Mouse (Mus musculus) heart, embryonic 14.5 days (tissue): ENCODE measurements around the gene Fgfr2. TPM values are rescaled to one million over a fixed set of nuclear protein-coding genes. Genes with fewer than 3 reads are reported as not detected.

Experiments
- ATAC-seq: fragments of 200-750 bp; cut with Nextera tagmentation; 2 replicates; pipeline ENCODE4 v1.8.0; 2017; ENCODE audit warnings: low read depth, moderate TSS enrichment; ENCODE audit not compliant: insufficient number of reproducible peaks, insufficient read depth, low FRiP score
- H3K27ac ChIP-seq, 2 experiments: fragments of 200-500 bp in 1 of 2; fragments of 300-500 bp in 1 of 2; sonication (generic) in 1 of 2; replicated peaks in 1 of 2; 2 replicates each; pipeline ENCODE4 v1.5.1; 2012 to 2014; ENCODE audit warnings: low read depth in 2 of 2, low read length in 2 of 2, control low read depth in 1 of 2, mild to moderate bottlenecking in 1 of 2, mixed read lengths in 1 of 2; ENCODE audit not compliant: control insufficient read depth in 1 of 2, insufficient read depth in 1 of 2
- H3K27me3 ChIP-seq: fragments of 300-500 bp; sonication (generic); 2 replicates; pipeline ENCODE4 v1.6.1; 2014; ENCODE audit warnings: mild to moderate bottlenecking, low read length, control low read depth; ENCODE audit not compliant: control insufficient read depth, insufficient read depth
- H3K36me3 ChIP-seq: fragments of 300-500 bp; sonication (generic); 2 replicates; pipeline ENCODE4 v1.6.1; 2014; ENCODE audit warnings: mild to moderate bottlenecking, control low read depth, low read length, mixed read lengths; ENCODE audit not compliant: control insufficient read depth, insufficient read depth
- H3K4me1 ChIP-seq, 2 experiments: fragments of 200-500 bp in 1 of 2; fragments of 300-500 bp in 1 of 2; sonication (generic) in 1 of 2; 2 replicates each; pipeline ENCODE4 v1.6.1; 2012 to 2014; ENCODE audit warnings: low read length in 2 of 2, control low read depth in 1 of 2, mixed read lengths in 1 of 2; ENCODE audit not compliant: control insufficient read depth in 2 of 2, insufficient read depth in 2 of 2
- H3K4me2 ChIP-seq: fragments of 300-500 bp; sonication (generic); 2 replicates; pipeline ENCODE4 v1.6.1; 2014; ENCODE audit warnings: mild to moderate bottlenecking, low read length
- H3K4me3 ChIP-seq, 2 experiments: fragments of 200-500 bp in 1 of 2; fragments of 300-500 bp in 1 of 2; sonication (generic) in 1 of 2; 2 replicates each; pipeline ENCODE4 v1.5.1; 2012 to 2014; ENCODE audit warnings: low read length in 2 of 2, mild to moderate bottlenecking in 2 of 2, control low read depth in 1 of 2, low read depth in 1 of 2, moderate library complexity in 1 of 2; ENCODE audit not compliant: control insufficient read depth in 1 of 2, insufficient read depth in 1 of 2
- H3K9ac ChIP-seq: fragments of 300-500 bp; sonication (generic); 2 replicates; pipeline ENCODE4 v1.6.1; 2014; ENCODE audit warnings: mild to moderate bottlenecking, low read length
- H3K9me3 ChIP-seq: fragments of 300-500 bp; sonication (generic); 2 replicates; pipeline ENCODE4 v1.6.1; 2016; ENCODE audit warnings: low read length, control low read depth; ENCODE audit not compliant: control insufficient read depth
- WGBS: fragments of 180-500 bp; shearing (Covaris S2); extraction: QIAGEN DNeasy Blood & Tissue Kit; methylation state at CpG from one replicate; pipeline ENCODE4 v1.1.7; 2014; 5-methylcytosine and 5-hydroxymethylcytosine counted together
- polyA plus RNA-seq: library from polyadenylated mRNA; unstranded; fragments of >200 nt; fragmentation: Nextera tagmentation; extraction: Ambion mirVana; gene quantifications from 2 replicates; pipeline ENCODE4 v1.2.1, GENCODE M21; 2014

Gene Fgfr2
- polyA plus RNA-seq, 1 experiment from 2014 or later, result 22.4 TPM

GRCm38 (mm10) chr7:131556541-131557271 is 1566.4 kb downstream of the Fgfr2 start:
- Histone ChIP-seq H3K4me1 (peaks cover 4 to 24% of the 10 kb centered on the region in 2 experiments; a peak in 3 of 4 replicates), H3K4me2 (peak overlapping the region; percentile 8; the same call in 1 of the 2 replicates), H3K27me3 (peaks cover 78% of the 10 kb centered on the region), H3K9me3 (no peaks in the 10 kb centered on the region), H3K4me3 (no peak overlapping the region; a peak in 1 of 4 replicates), H3K36me3 (peaks cover under 1% of the 10 kb centered on the region), H3K27ac (no peak overlapping the region), H3K9ac (no peak overlapping the region)
- no peak for ATAC-seq
- WGBS, result under 1% methylated on average over 37 of the region's 37 CpGs

GRCm38 (mm10) chr7:131556116-131556515 is 1567.0 kb downstream of the Fgfr2 start:
- WGBS, result under 1% methylated on average over 9 of the region's 9 CpGs
- ATAC-seq, result no peak
- H3K36me3 ChIP-seq, result no peaks in the 10 kb centered on the region
- no peak overlapping the region for H3K27ac ChIP-seq
- no peaks in the 10 kb centered on the region for H3K9me3 ChIP-seq
- no peak overlapping the region for H3K4me2 ChIP-seq
- H3K4me3 ChIP-seq, result peak overlapping the region in 1 of 2 experiments; percentile 7; a peak in 1 of 4 replicates
- peaks cover 4 to 21% of the 10 kb centered on the region in 2 experiments; a peak in 3 of 4 replicates for H3K4me1 ChIP-seq
- peaks cover 84% of the 10 kb centered on the region for H3K27me3 ChIP-seq
- no peak overlapping the region for H3K9ac ChIP-seq

- no peak for ATAC-seq
- peaks cover 90% of the 10 kb centered on the region for H3K27me3 ChIP-seq
- no peak overlapping the region for H3K9ac ChIP-seq
- H3K36me3 ChIP-seq, result no peaks in the 10 kb centered on the region
- H3K4me1 ChIP-seq, result peaks cover 4 to 17% of the 10 kb centered on the region in 2 experiments; a peak in 3 of 4 replicates
- 1% methylated on average over 67 of the region's 68 CpGs for whole genome bisulfite sequencing
- H3K4me3 ChIP-seq, result peak overlapping the region in 1 of 2 experiments; percentile 7; a peak in 2 of 4 replicates
- H3K9me3 ChIP-seq, result no peaks in the 10 kb centered on the region
- peak overlapping the region; percentile 52 for H3K4me2 ChIP-seq
- no peak overlapping the region for H3K27ac ChIP-seq
These were observed 1567.7 kb downstream of the Fgfr2 start for GRCm38 (mm10) chr7:131555301-131556081.

DNA sequence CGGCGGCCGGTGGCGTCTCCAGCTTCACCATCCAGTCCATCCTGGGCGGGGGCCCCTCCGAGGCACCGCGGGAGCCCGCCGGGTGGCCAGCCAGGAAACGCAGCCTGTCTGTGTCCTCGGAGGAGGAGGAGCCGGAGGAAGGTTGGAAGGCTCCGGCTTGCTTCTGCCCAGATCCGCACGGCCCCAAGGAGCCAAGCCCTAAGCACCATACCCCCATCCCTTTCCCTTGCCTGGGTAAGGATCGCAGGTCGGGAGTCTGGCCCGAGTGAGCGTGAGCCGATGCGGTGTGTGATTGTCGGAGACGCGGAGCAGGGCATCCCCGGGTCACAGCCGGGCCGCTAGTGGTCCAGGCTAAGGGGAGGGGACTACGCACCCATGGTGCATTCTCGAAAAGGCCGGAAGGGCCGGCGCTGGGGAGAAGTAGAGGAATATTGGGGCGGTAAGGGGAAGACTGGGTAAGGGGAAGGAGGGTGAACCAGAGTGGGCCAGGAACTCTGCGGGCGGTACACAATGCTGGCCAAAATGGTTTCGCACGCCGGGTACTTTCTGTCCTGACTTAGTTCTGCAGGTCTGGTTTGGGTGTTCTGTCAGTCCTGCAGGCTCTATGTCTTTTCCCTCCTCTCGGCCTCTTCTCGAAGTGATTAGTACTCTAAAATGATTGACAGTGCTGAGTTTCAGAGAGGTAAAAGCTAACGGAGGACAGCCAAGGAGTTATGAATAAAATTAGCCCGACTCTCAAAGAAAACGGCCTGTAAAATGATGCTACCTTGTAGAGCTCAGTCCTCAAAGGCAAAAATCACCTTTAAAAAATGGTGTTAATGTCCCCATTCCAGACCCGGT is 1568.6 kb downstream of the Fgfr2 start:
- no peak overlapping the region for H3K27ac ChIP-seq
- peaks cover 4 to 17% of the 10 kb centered on the region in 2 experiments; a peak in 3 of 4 replicates for H3K4me1 ChIP-seq
- no peak overlapping the region for H3K9ac ChIP-seq
- H3K36me3 ChIP-seq, result no peaks in the 10 kb centered on the region
- no peak for ATAC-seq
- peaks cover 98% of the 10 kb centered on the region for H3K27me3 ChIP-seq
- no peaks in the 10 kb centered on the region for H3K9me3 ChIP-seq
- H3K4me3 ChIP-seq, result peak overlapping the region; percentile 3 to 37; a peak in 3 of 4 replicates
- H3K4me2 ChIP-seq, result peak overlapping the region; percentile 65
- WGBS, result 1% methylated on average over 45 of the region's 45 CpGs

GRCm38 (mm10) chr7:131553771-131554175 is 1569.4 kb downstream of the Fgfr2 start:
- no peak overlapping the region for H3K9ac ChIP-seq

DNA sequence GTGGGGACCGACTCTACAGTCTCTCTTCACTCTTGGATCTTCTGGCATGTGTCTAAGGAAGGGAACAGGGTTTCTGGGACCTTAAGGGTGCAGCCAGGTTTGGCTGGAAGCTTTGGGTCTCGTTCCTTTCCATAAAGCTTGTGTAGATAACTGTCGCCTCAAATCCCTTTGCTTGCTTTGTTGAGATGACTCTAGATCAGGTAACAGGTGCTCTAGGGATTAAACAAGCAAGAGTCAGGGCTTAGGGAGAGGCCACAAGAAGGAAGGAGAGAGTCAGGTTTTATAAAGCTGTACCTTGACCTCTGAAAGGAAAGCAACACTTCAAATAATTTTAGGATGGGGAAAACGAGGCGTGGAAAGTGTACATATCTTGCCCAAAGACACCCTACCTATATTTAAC is 1570.4 kb downstream of the Fgfr2 start:
- H3K9me3 ChIP-seq, result no peaks in the 10 kb centered on the region
- no peak overlapping the region for H3K9ac ChIP-seq
- no peak overlapping the region for H3K27ac ChIP-seq
- no peak overlapping the region for H3K4me3 ChIP-seq
- H3K36me3 ChIP-seq, result no peaks in the 10 kb centered on the region
- no peak for ATAC-seq
- no peak overlapping the region for H3K4me2 ChIP-seq
- 5% methylated on average over 5 of the region's 5 CpGs for WGBS
- H3K4me1 ChIP-seq, result peaks cover 4 to 17% of the 10 kb centered on the region in 2 experiments; a peak in 3 of 4 replicates
- H3K27me3 ChIP-seq, result peaks cover 98% of the 10 kb centered on the region

More at GRCm38 (mm10) chr7:131553771-131554175, 1569.4 kb downstream of the Fgfr2 start:
- peak overlapping the region; percentile 65 for H3K4me2 ChIP-seq
- H3K27ac ChIP-seq, result no peak overlapping the region
- no peaks in the 10 kb centered on the region for H3K9me3 ChIP-seq
- H3K27me3 ChIP-seq, result peaks cover 98% of the 10 kb centered on the region
- WGBS, result under 1% methylated on average over 38 of the region's 39 CpGs
- ATAC-seq, result peak; percentile 32; the same call in 1 of the 2 replicates
- H3K36me3 ChIP-seq, result no peaks in the 10 kb centered on the region
- H3K4me3 ChIP-seq, result peak overlapping the region; percentile 0 to 37; a peak in 2 of 4 replicates
- H3K4me1 ChIP-seq, result peaks cover 4 to 17% of the 10 kb centered on the region in 2 experiments; a peak in 3 of 4 replicates
